Mouse (Mus musculus): ENCODE measurements around the gene Car12.

The Car12 gene

DNA sequence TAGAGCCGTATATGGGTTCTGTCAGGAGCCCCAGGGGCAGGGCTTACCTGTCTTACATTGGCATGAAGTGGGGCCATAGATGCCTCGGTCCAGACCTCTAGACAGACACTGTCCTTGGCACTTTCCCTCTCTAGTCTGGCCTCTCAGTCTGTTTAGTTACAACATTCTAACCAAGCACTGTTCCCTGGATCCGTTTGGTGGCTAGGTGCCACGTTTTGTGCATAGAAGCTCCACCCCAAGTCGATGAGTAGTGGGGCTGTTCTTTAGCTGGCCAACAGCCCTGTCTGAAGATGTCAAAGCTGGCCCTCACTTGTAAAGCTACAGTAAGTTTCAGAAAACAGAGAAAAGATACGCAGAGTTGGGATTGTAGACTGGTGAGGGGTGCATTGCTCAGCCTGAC is 2.9 kb upstream of the Car12 start:
- DNase-seq (ENCODE audit: low spot score in 2 of 2), result no peak

DNA sequence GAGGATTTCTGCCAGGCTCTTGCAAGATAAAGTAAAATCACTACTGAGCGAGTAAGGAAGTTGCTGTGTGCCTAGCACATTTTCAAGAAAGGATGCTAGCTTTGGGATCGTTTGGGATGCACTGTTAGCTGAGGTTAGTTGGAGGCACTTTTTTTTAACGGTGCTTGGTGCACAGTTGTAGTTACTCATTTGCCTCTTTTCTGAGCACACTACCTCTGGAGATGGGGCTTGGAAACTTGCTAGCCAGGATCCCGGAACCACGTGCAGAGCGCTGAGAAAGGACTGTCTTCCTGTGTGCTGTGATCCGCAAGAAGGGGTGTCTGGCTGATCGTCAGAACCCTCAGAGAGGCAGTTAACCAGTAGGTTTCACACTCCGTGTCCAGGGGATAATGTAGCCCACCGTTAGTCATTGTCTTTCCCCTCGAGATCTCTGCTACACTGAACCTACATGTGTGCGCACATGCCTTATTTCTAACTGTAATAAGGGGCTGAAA is 583 bp downstream of the Car12 start:
- no peak for DNase-seq (ENCODE audit: low spot score in 2 of 2)

DNA sequence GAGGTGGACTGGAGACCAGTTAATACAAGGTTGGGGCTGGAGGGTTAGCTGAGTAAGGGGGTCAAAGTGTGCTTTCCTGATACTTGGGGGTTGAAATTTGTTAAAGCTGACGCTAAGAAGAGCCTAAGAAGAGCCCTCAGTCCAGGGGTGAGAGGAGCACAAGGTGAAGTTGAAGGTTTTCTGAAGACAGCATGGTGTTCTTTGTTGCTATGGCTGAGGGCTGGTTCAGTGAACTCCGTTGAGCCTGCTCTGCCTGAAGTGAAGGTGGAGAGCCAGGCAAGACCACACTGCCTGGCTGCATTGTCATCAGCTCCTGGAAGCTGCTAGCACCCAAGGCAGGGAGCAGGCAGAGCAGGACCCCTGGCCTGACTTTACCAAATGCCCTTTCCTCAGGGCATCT is 1.9 kb downstream of the Car12 start:
- no peak for DNase-seq (ENCODE audit: low spot score in 2 of 2)

DNA sequence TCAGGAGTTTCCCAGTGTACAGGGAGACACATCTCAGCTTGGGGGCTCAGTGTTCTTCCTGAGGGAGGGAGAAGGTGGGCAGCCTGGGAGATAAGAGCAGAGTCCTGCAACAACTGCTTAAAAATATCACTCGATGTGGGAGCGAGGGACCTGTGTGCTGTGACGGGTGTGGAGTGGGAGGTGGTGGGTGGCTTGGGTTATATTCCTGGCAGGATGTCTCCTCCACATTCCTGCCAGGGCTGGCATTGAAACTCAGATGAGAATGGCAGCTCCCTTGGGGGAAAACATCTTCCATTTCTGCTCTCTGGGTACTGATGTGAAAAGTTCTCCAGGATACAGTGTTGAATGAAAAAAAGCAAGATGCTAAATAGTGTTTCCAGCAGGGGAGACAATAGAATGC is 3.0 kb downstream of the Car12 start:
- DNase-seq (ENCODE audit: low spot score in 2 of 2), result peak in 1 of 2 experiments; percentile 64

DNA sequence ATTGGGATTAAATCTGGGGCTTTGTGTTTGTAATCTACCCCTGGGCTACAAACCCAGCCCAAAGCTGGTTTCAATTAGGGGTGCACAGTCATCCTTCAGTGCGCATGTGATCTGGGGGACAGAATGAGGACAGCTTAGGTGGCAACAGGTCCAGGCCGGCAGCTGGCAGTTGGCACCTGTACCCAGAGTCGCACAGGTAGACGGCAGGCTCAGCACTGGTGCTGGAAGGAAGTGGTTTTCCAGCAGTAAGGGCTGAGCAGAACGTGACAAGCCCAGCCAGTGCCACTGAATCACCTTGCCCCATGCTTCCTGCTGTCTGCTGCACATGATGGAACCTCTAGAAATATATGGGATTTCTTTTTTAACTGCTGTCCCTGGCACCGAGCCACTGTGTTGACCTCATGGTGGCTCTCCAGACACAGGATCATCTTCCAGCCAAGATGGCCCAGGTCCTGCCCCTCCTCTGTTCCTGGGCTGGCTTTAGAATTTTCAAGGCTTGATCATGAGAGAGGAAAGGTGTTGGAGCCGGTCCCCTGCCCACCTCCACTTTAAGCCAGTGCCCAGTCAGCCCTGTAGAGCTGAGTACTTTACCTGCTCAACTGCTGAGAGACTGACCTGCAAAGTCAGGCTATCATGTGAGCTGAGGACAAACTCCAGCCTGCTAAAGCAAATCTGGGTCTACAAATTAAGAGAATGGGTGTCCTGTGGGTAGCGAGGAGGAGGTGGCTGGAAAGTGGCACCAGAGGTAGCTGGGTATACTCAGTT is 7.4 kb downstream of the Car12 start:
- DNase-seq (ENCODE audit: low spot score in 2 of 2), result no peak

DNA sequence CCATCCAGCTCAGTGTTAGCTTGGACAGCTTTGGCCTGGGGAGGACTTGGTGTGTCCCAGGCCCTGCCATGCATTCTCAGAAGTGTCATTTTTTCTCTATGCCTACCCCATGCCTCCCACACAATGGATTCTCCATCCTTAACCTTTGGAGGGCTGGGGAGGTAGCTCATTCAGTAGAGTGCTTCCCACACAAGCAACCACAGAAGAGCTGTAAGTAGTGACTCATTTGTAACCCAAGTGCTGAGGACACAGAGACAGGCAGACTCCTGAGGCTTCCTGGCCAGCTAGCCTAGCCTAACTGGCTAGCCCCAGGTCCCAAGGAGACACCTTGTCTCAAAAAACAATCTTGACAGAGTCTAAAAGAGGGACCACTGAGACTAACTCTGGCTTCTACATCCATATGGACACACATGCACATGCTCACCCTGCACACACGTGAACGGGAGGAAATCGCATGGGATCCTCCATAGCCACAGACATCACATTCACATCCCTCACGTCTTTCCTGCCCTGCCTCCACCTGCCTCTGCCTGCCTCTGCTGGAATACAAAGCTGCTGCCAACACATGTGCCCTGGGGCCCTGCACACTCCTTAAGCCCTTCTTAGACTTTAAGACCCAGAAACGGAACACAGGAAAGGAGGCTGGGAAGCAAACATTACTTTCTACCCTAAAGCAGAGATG is 8.8 kb downstream of the Car12 start:
- DNase-seq (ENCODE audit: low spot score in 2 of 2), result no peak

DNA sequence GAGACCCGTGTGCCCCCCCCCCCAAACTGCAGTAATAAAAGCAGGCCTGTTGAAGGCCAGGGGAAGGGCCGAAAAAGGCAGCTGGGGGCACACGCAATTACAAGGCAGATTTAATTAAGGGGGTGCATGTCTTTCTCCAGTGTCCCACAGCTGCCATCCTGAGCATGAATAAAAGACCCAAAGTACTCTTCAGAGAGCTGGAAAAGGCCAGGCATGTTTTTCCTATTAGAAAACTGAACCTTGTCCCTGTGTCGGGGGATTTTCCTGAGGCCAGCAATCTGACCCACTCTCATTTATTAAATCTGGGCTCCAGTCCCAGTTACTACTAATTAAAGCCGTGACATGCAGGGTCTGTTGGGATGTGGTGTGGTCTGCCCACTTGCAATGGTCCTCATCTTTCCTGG is 9.4 kb downstream of the Car12 start:
- no peak for DNase-seq (ENCODE audit: low spot score in 2 of 2)

DNA sequence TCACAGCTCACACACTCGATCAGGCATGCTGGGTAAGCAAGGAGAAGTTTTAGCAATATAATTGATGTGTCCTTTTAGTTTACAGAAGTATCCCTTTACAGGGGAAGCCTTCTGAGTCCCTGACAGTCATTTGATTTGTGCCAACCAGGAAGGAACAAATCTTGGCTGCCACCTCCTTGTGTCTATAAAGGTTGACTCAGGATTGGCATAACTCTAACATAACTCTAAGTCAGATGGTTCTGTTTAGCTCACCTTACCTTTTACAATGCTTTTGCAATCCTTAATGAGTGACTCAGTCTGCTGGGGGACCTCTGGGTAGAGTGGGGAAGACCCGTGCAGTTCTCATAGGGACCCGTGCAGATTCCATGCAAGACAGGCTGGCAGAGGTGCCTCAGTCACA is 12.1 kb downstream of the Car12 start:
- no peak for DNase-seq (ENCODE audit: low spot score in 2 of 2)

DNA sequence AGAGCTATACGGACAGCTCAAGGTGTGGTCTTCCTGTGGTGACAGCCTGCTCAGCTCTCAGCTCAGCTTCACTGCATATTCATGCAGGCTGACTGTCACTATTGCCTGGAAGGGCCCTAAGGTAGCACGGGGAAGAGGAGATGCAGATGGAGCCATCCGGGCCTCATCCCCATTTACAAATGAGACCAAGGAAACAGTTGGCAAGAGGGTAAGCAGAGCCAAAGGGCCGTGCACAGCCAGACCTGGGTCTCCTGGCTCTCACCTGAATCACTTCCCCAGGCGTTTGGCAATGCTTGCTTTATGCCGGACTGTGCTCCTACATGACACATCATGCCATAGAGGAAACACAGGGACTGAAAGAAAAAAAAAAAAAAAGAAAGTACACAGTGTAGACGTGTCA is 13.8 kb downstream of the Car12 start:
- no peak for DNase-seq (ENCODE audit: low spot score in 2 of 2)

DNA sequence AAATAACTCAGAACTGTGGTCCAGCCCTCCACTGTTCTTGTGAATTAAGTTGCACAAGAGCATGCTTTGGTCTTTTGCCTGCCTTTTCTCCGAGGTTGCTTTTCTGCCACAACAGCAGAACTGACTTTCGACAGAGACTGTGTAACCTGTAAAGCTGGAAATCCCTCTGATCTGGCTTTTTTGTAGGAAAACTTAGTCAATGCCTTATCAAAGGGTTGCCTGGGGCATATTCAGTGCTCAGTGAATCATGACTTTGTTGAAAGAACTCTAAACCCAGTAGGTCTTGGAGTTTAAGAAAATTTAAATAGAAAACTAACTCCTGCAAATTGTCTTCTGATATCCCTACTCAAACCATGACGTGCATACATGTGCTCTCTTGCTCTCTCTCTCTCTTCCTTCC is 17.1 kb downstream of the Car12 start:
- DNase-seq (ENCODE audit: low spot score in 2 of 2), result no peak

DNA sequence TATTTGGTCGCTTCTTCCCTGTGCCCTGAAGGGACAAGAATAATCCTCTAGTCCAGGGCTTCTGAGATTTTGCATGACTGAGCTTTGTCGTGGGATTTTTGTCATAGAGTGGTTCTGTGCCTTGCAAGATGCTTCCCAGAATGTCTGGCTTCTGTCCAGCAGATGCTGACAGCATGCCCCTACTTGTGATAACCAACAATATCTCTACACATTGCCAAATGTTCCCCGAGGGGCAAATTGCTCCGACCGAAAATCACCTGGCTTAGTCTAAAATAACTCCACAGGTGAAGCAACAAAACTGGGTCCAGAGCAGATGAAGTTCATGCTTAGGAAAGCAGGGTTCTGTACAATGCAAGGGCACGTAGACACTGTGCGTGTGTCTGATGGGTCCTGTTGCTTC is 17.8 kb downstream of the Car12 start:
- DNase-seq (ENCODE audit: low spot score in 2 of 2), result no peak

DNA sequence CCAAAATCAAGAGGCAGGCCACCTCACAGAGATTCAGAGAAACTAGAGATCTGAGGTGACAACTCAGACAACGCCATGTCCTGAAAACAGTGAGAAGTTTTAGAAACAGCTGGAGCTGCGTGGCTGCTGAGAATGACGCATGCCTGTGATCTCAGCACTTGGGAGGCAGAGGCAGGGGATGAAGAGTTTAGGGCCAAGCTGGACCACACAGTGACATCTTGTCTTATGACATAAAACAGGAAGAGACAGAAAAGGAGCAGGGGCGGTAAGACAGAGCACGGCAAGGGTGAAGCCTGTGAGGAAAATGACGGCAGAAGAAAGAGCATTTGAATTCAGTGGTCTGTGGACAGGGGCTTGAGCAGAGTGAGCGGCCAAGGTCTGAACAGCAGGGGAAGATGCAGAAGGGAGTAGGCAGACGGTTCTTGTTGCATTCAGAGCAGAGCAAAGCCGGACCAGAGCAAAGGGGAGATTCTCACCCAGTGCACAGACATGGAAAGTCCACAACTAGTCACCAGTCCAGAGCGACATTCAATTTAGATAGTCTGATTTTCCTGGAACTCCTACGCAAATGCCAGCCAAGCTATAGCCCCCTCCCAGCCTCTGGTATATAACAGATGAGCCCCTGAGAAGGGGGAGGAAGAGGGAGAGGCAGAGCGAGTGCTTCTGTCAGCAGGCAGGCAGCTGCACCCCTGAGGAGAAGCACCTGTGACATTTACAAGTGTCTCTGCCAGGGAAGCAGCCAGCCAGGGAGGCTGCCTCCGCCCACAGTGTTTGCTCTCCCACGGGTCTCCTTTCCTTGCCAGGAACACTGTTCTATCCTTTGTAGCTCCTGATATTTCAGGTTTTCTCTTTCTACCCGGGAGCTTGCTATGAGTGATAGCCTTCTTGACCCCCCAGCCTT is 19.6 kb downstream of the Car12 start:
- DNase-seq (ENCODE audit: low spot score in 2 of 2), result peak; percentile 64 to 76

DNA sequence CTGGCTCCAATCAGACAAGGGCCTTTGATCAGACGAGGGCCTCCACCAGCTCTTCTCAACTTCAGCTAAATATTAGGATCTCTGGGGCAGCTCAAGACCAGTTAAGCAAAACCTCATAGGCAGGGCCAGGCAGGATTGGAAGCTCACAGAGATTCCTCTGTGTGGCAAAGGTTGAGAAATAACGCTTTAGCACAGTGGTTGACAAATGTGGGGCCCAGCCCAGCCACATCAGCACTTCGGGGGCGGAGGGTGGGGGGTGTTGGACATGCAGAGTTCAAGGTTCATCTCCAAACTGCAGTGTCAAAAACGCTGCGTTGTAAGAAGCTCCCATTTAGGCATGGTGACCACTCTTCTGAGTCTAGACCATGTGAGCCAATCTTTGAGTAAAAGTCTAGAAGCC is 21.1 kb downstream of the Car12 start:
- no peak for DNase-seq (ENCODE audit: low spot score in 2 of 2)

DNA sequence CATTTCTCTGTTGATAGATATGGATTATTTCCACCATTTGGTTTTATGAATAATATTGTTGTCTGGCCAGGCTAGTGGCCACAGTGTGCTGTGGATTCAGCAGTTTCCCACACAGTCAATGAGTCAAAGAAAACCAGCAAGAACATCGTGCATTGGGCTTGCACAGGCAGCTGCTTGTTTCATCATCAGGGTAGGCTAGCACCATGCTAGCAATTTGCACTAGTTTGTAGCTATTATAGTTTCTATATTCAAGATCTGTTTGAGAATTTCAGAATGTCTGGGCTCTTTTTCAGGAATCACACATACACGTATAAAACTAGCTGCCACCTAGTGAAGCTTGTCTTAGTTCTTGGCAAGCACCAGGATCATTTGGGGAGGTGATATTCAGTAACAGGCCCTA is 21.6 kb downstream of the Car12 start:
- peak in 1 of 2 experiments; percentile 20 for DNase-seq (ENCODE audit: low spot score in 2 of 2)

DNA sequence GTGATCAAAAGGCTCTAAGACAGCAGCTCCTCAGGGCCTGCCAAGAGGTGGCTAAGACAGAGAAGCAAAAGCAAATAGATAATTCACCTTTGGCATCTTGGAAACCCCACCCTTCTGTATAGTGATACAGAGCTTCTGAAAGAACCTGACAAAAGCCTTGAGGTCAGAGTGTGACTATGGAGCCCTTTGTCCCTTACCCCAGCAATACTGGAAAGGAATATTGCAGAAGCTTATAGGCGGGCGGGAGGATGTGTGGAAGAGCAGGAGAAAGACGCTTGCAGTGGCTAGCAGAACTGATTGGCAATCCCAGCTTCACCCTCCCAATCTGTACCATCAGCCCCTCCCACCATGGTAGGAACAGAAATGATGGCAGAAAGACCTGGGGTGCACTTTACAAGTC is 22.5 kb downstream of the Car12 start:
- DNase-seq (ENCODE audit: low spot score in 2 of 2), result no peak

DNA sequence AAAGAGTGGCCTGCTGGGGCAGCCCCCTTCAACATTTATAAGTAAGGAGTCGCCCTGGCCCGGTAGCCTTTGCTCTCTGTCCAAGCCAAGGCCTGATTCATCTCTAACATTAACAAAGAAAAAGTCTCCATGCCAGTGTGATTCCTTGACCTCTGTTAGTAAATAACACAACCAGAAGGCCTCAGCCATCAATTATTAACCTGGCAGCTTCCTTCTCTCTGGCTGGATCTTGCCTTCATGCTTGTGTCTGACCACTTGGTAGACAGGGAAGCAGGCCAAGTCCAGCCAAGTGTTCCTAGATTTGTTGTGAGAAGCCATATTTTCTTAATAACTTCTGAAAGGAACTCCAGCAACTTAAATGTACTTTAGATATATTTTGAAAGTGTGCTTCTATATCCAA is 23.1 kb downstream of the Car12 start:
- DNase-seq (ENCODE audit: low spot score in 2 of 2), result no peak

DNA sequence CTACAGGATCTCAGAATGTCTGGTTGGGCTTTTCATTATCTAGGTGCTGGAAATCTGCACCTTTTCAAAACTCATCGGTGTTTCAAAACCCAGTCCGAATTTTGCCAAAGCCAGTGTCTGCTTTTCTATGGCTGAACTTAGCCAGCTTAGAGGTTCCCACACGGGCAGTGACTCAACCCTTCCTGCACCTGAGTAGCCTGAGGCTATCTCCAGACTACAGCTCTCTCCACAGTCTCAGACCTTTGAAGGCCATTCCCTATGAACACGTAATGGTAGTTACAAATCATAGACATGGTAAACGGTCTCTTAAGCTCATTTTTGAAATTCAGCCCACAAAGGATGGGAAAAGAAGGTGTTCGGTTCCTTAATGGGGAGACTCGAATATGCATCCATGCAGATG is 26.0 kb downstream of the Car12 start:
- DNase-seq (ENCODE audit: low spot score in 2 of 2), result no peak

DNA sequence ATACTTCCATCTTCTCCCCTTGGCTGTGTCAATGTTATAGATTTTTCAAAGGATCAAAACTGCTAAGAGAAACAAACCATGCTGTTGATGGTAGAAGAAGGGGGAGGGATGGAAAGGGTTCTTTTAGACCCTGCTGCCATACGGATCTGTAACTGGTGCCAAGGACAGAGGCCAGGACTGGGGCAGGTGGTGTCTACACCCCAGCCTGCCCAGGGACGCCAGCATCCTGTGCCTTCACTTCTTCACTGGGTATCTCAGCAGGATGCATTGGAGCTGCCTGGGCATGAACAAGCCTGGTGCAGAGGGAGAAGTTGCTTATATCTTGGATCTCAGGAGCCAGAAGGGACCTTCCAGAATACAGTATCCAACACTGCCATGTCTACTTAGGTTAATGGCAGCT is 31.0 kb downstream of the Car12 start:
- no peak for DNase-seq (ENCODE audit: low spot score in 2 of 2)

DNA sequence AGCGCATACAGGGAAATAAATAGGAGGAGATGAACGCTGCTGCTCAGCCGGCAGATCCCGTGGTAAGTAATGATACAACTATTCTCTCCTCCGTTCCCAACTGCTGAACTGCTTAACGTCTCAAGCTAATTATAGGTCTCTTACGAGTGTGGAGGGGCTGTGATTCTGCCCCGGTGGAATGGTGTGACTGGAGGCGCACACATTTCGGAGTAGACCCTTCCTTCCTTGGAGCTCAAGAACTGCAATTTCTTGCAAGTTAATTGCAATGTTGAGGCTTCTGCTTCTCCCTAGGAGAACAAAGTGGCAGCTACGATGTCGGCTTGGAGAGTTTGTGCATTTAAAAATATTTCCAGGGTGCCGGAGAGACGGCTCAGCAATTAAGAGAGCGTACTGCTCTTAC is 34.9 kb downstream of the Car12 start:
- peak; percentile 28 to 71 for DNase-seq (ENCODE audit: low spot score in 2 of 2)

DNA sequence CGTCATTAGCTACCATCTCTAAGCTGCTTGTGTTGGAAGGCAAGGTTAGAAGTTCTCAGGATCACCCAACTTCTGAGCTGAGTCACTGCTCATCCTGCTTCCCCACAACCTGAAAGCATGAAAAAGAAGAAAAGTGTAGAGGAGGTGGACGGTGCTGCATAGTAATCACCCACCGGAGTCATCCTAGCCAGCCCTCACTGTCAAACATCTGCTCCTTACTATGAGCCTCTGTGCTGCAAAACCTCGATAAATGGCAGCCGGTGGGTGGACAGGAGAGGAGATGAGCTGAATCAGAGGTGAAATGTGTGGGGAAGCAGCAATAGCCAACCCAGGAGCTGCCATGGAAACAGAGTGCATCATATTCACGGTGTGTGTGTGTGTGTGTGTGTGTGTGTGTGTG is 39.4 kb downstream of the Car12 start:
- peak; percentile 37 to 75 for DNase-seq (ENCODE audit: low spot score in 2 of 2)

DNA sequence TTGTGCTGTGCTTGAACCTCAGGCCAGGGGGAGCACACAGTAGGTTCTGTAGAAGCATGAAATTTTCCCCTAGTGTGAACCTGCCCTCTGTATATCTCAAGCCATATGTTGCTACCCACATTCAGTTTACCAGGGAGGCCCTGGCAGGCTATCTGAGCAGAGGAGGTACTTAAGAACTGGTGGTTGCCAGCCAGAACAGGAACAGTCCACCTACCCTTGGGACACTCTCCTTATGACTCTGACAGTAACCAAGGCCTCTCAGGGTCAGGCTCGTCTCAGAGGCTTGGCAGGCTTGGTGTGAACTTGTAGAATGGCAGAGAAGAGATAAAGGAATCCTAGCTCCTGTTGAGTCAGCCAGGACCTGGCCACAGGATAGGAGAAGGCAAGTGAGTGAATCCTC is 47.5 kb downstream of the Car12 start:
- DNase-seq (ENCODE audit: low spot score in 2 of 2), result no peak

DNA sequence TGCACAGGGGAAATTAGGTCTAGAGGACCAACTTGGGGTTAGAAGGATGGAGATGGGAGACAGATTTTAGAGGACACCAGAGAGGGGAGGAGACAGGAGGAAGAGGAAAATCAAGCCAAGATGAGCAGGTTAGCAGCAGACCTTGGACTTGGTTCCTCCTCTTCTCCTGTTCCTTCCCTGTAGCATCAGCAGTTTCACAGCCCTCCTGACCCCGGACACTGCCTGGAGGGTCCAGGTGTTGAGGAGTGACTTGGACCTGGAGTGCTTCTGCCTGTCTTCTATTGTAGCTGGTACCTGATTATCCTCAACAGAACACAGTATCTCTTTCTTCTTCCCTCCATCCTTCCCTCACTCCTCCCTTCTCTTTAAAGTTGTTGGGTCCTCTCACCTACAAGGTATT is 55.2 kb downstream of the Car12 start:
- no peak for DNase-seq (ENCODE audit: low spot score in 2 of 2)

Measured in left cerebral cortex, adult 9 months (tissue).